Mouse (Mus musculus) midbrain, postnatal 0 days (tissue): Measurements from ENCODE around the gene Rfx6. TPM values are rescaled to one million over a fixed set of nuclear protein-coding genes. Genes with fewer than 3 reads are reported as not detected.

Experiments
- ATAC-seq: fragments of 200-750 bp; cut with Nextera tagmentation; 2 replicates; pipeline ENCODE4 v1.8.0; 2017; ENCODE audit warnings: moderate number of reproducible peaks, mild to moderate bottlenecking, moderate TSS enrichment, moderate library complexity; ENCODE audit not compliant: low FRiP score
- DNase-seq: peaks from one replicate; pipeline ENCODE4 v3.0.0-alpha.2; 2015; ENCODE audit warnings: low spot score
- H3K27ac ChIP-seq: fragments of 300-500 bp; sonication (generic); 2 replicates; pipeline ENCODE4 v1.5.1; 2014; ENCODE audit warnings: low read depth, mild to moderate bottlenecking, low read length, mixed read lengths
- H3K27me3 ChIP-seq: fragments of 300-500 bp; sonication (generic); 2 replicates; pipeline ENCODE4 v1.6.1; 2014; ENCODE audit warnings: low read length, control low read depth, mixed read lengths; ENCODE audit not compliant: insufficient read depth
- H3K36me3 ChIP-seq: fragments of 300-500 bp; sonication (generic); 2 replicates; pipeline ENCODE4 v1.6.1; 2014; ENCODE audit warnings: low read length, control low read depth, mixed read lengths; ENCODE audit not compliant: insufficient read depth
- H3K4me1 ChIP-seq: fragments of 300-500 bp; sonication (generic); 2 replicates; pipeline ENCODE4 v1.6.1; 2014; ENCODE audit warnings: mild to moderate bottlenecking, control low read depth, antibody characterized with exemption, low read length, mixed read lengths; ENCODE audit not compliant: insufficient read depth
- H3K4me2 ChIP-seq: fragments of 300-500 bp; sonication (generic); 2 replicates; pipeline ENCODE4 v1.6.1; 2014; ENCODE audit warnings: low read depth, mild to moderate bottlenecking, low read length, mixed read lengths; ENCODE audit not compliant: poor library complexity, severe bottlenecking
- H3K4me3 ChIP-seq: fragments of 300-500 bp; sonication (generic); 2 replicates; pipeline ENCODE4 v1.5.1; 2014; ENCODE audit warnings: low read depth, mild to moderate bottlenecking, low read length, moderate library complexity
- H3K9ac ChIP-seq: fragments of 300-500 bp; sonication (generic); replicated peaks from 2 replicates; pipeline ENCODE4 v1.6.1; 2014; ENCODE audit warnings: mild to moderate bottlenecking, low read length, moderate library complexity, mixed read lengths; ENCODE audit not compliant: poor library complexity, severe bottlenecking
- H3K9me3 ChIP-seq: fragments of 300-500 bp; sonication (generic); 2 replicates; pipeline ENCODE4 v1.6.1; 2016; ENCODE audit warnings: low read length, control low read depth
- CTCF ChIP-seq: IDR thresholded peaks from 2 replicates; pipeline ENCODE4 v1.5.1; 2016; ENCODE audit warnings: antibody characterized with exemption, mild to moderate bottlenecking
- whole genome bisulfite sequencing: fragments of 180-500 bp; shearing (Covaris S2); extraction: QIAGEN DNeasy Blood & Tissue Kit; methylation state at CpG from one replicate; pipeline ENCODE4 v1.1.7; 2014; 5-methylcytosine and 5-hydroxymethylcytosine counted together
- polyA plus RNA-seq: library from polyadenylated mRNA; unstranded; fragments of >200 nt; fragmentation: Nextera tagmentation; extraction: Ambion mirVana; gene quantifications from 2 replicates; pipeline ENCODE4 v1.2.1, GENCODE M21; 2015
- total RNA-seq: library from RNA; depleted of rRNA; stranded (reverse); fragments of >200 nt; gene quantifications from 2 replicates; pipeline ENCODE4 v1.2.3, GENCODE M21; 2014; rRNA removed

Gene Rfx6
- not detected in 2 replicates for total RNA-seq
- not detected in 2 replicates for polyA plus RNA-seq

GRCm38 (mm10) chr10:51677548-51678250 is at the start of gene Rfx6:
Gene Rfx6 (plus strand): TSS chr10:51677756.
- Histone ChIP-seq H3K27me3 (peaks cover 14% of the 10 kb centered on the region), H3K36me3 (no peaks in the 10 kb centered on the region), H3K27ac (no peak within 1 kb of the TSS), H3K9ac (peak within 1 kb of the TSS; percentile 52; the same call in 1 of the 2 replicates), H3K4me3 (peak within 1 kb of the TSS; percentile 55), H3K4me2 (peak within 1 kb of the TSS; percentile 99), H3K9me3 (no peaks in the 10 kb centered on the region), H3K4me1 (peaks cover 5% of the 10 kb centered on the region; the same call in 1 of the 2 replicates)
- DNase-seq (peak; percentile 2), ATAC-seq (peak; percentile 81)
- no peak for TF ChIP-seq CTCF
- WGBS = under 1% methylated on average over 38 of the region's 38 CpGs

GRCm38 (mm10) chr10:51631411-51632136 is 46.0 kb upstream of the Rfx6 start, which contains the start of gene Gprc6a:
Gene Gprc6a (minus strand): TSS chr10:51631461.
- Histone ChIP-seq H3K27ac (no peak within 1 kb of the TSS), H3K4me2 (no peak within 1 kb of the TSS), H3K9ac (no peak within 1 kb of the TSS), H3K36me3 (no peaks in the 10 kb centered on the region), H3K4me1 (no peaks in the 10 kb centered on the region), H3K27me3 (no peaks in the 10 kb centered on the region), H3K9me3 (no peaks in the 10 kb centered on the region), H3K4me3 (no peak within 1 kb of the TSS)
- 63% methylated on average over 8 of the region's 8 CpGs for WGBS
- TF ChIP-seq CTCF = no peak
- ATAC-seq (no peak), DNase-seq (peak; percentile 1)

DNA sequence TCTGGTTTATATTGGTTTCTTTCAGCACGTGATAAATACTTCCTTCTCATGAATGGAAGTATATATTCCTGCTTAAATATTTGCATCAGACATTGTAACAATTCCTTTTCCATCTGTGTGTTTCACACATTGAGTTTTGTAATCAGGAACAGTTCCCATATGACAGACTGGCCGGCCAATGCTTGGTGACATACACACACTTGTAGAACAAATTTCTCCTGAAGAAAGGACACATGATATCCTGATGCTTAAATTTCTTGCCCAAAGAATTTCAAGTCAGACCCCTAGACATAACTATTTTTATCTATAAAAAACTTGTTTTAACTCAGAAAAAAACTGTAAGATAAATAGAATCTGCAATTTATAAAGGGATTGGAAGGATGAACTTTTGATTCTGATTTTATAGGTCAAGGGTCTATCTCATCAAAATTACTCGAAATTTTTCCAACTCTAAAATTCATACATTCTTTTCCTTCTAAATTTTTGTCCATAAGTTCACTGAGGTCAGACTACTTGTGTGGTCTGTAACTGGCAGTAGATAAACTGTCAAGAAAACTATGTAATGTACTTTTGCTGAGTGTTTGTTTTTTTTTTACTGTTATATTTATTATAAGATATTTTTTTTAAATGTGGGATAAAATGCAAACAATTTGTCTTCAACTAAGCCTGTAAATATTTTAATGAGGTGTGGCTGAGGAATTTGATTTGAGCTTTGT is 27.9 kb upstream of the Rfx6 start:
- H3K36me3 ChIP-seq = no peaks in the 10 kb centered on the region
- no peaks in the 10 kb centered on the region for H3K27me3 ChIP-seq
- no peak overlapping the region for H3K27ac ChIP-seq
- H3K4me2 ChIP-seq = no peak overlapping the region
- H3K9me3 ChIP-seq = no peaks in the 10 kb centered on the region
- WGBS = 74% methylated on average over 3 of the region's 3 CpGs
- ATAC-seq (no peak), DNase-seq (no peak)
- TF ChIP-seq CTCF = no peak
- H3K4me1 ChIP-seq = no peaks in the 10 kb centered on the region
- no peak overlapping the region for H3K4me3 ChIP-seq
- no peak overlapping the region for H3K9ac ChIP-seq

DNA sequence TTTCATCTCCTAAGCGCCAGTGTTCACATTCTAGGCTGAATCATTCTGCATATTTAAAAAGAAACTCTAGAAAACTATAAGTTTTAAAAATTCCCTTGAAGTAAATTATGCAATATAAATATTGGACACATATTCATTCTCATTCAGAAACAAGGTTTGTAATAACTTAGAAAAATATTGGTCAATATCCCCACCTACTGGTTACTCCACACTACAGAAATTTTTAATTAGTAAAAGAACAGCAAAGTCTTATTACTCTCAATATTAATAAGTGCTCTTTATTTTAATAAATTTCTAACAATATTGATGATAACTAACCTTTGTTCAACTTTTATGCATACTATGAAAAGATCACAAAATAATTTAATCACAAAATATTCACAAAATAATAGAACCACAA is 20.2 kb upstream of the Rfx6 start:
- Histone ChIP-seq H3K4me3 (no peak overlapping the region), H3K27me3 (no peaks in the 10 kb centered on the region), H3K9me3 (no peaks in the 10 kb centered on the region), H3K4me2 (no peak overlapping the region), H3K9ac (no peak overlapping the region), H3K4me1 (no peaks in the 10 kb centered on the region), H3K27ac (no peak overlapping the region), H3K36me3 (no peaks in the 10 kb centered on the region)
- DNase-seq = no peak
- WGBS = 77% methylated on average over 1 of the region's 1 CpGs
- no peak for ATAC-seq
- TF ChIP-seq CTCF = peak; percentile 50

- no peaks in the 10 kb centered on the region for H3K27me3 ChIP-seq
- H3K4me2 ChIP-seq = no peak overlapping the region
- TF ChIP-seq CTCF = peak; percentile 26; the same call in 1 of the 2 replicates
- DNase-seq (no peak), ATAC-seq (no peak)
- H3K4me3 ChIP-seq = no peak overlapping the region
- no peaks in the 10 kb centered on the region for H3K9me3 ChIP-seq
- H3K36me3 ChIP-seq = no peaks in the 10 kb centered on the region
- no peak overlapping the region for H3K9ac ChIP-seq
- no peak overlapping the region for H3K27ac ChIP-seq
- H3K4me1 ChIP-seq = no peaks in the 10 kb centered on the region
Observed at GRCm38 (mm10) chr10:51669334-51669733, 8.2 kb upstream of the Rfx6 start.
